Mouse (Mus musculus) megakaryocyte, embryonic 14.5 days (primary cell): ENCODE measurements around the gene Gm11273.
"Not testable (repeated sequence)": the region's sequence is repeated elsewhere in the genome, so short reads cannot be mapped to it uniquely, and the experiment has no call there.

Experiments
- FLI1 ChIP-seq: IDR thresholded peaks from 2 replicates; pipeline ENCODE4 v1.6.1; 2012; ENCODE audit warnings: low read length, inconsistent platforms, mixed read lengths
- GATA1 ChIP-seq: IDR thresholded peaks from 3 replicates; pipeline ENCODE4 v1.6.1; 2012; ENCODE audit warnings: mixed read lengths, low read length, inconsistent platforms, borderline replicate concordance

DNA sequence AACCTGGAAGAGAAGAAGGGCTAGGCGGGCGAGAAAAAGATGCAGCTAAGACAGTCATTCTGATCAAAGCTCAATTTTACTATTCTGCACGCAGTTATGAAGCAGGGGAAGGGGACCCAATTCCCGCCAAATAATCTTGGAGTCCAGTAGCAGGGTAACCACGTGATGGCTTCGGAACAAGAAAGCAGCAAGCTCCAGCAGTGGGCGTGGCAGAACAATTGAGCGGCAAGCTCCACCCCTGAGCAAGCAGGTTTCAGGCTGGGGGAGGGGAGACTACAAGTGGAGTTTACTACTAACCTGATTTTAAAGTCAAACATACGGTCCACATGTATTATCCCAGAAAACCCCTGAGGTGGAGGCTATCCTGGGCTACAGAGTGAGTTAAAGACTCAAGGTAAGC, 38.7 kb downstream of the Gm11273 start:
- not testable (repeated sequence) for TF ChIP-seq GATA1, FLI1
